Mouse (Mus musculus): ENCODE results near the gene Ppp4c. TPM values are rescaled to one million over a fixed set of nuclear protein-coding genes. Genes with fewer than 3 reads are reported as not detected.
A peak's percentile ranks its signal among the peaks of the same experiment; 100 is the strongest.

Gene Ppp4c
- polyA plus RNA-seq, 1 experiment from 2014 or later, result 232 TPM

- no peak overlapping the region for H3K4me3 ChIP-seq (ENCODE audit: low read length)
- H3K27me3 ChIP-seq (ENCODE audit: control insufficient read depth, insufficient read depth, low read depth, low read length), result peaks cover 15% of the 10 kb centered on the region
- H3K9ac ChIP-seq (ENCODE audit: low read length), result no peak overlapping the region
- H3K9me3 ChIP-seq (ENCODE audit: control insufficient read depth, low read length), result no peaks in the 10 kb centered on the region
- peaks cover 5% of the 10 kb centered on the region; the same call in 1 of the 2 replicates for H3K4me1 ChIP-seq (replicated peaks; ENCODE audit: control insufficient read depth, insufficient read depth, low read length)
- H3K36me3 ChIP-seq (ENCODE audit: control insufficient read depth, insufficient read depth, low read length), result no peaks in the 10 kb centered on the region
- no peak overlapping the region for H3K27ac ChIP-seq (ENCODE audit: low read length)
- peak; percentile 55 for ATAC-seq (ENCODE audit: low read depth)
- H3K4me2 ChIP-seq (ENCODE audit: low read depth, low read length), result no peak overlapping the region
- WGBS, result 21% methylated on average over 7 of the region's 7 CpGs
Observed at GRCm38 (mm10) chr7:126821835-126822511, 29.7 kb upstream of the Ppp4c start.

- H3K4me3 ChIP-seq (ENCODE audit: low read length), result no peak overlapping the region
- H3K4me1 ChIP-seq (replicated peaks; ENCODE audit: control insufficient read depth, insufficient read depth, low read length), result peaks cover 6% of the 10 kb centered on the region; the same call in 1 of the 2 replicates
- no peak overlapping the region for H3K9ac ChIP-seq (ENCODE audit: low read length)
- no peaks in the 10 kb centered on the region for H3K36me3 ChIP-seq (ENCODE audit: control insufficient read depth, insufficient read depth, low read length)
- no peaks in the 10 kb centered on the region for H3K9me3 ChIP-seq (ENCODE audit: control insufficient read depth, low read length)
- no peak for ATAC-seq (ENCODE audit: low read depth)
- H3K27me3 ChIP-seq (ENCODE audit: control insufficient read depth, insufficient read depth, low read depth, low read length), result peaks cover 8% of the 10 kb centered on the region
- no peak overlapping the region for H3K27ac ChIP-seq (ENCODE audit: low read length)
- 29% methylated on average over 1 of the region's 1 CpGs for WGBS
- no peak overlapping the region for H3K4me2 ChIP-seq (ENCODE audit: low read depth, low read length)
Observed at GRCm38 (mm10) chr7:126818818-126819217, 26.5 kb upstream of the Ppp4c start.

- 0 out of 2 replicates have a peak, but pooled peaks cover 2% of the 10 kb centered on the region for H3K4me1 ChIP-seq (replicated peaks; ENCODE audit: control insufficient read depth, insufficient read depth, low read length)
- 65% methylated on average over 7 of the region's 7 CpGs for WGBS
Observed at GRCm38 (mm10) chr7:126817595-126817994, 25.3 kb upstream of the Ppp4c start.

GRCm38 (mm10) chr7:126816494-126816893, 24.2 kb upstream of the Ppp4c start:
- H3K27ac ChIP-seq (ENCODE audit: low read length), result no peak overlapping the region
- H3K4me2 ChIP-seq (ENCODE audit: low read depth, low read length), result no peak overlapping the region
- peak; percentile 56; the same call in 1 of the 2 replicates for ATAC-seq (ENCODE audit: low read depth)
- no peaks in the 10 kb centered on the region for H3K27me3 ChIP-seq (ENCODE audit: control insufficient read depth, insufficient read depth, low read depth, low read length)
- H3K4me3 ChIP-seq (ENCODE audit: low read length), result no peak overlapping the region
- H3K4me1 ChIP-seq (replicated peaks; ENCODE audit: control insufficient read depth, insufficient read depth, low read length), result 0 out of 2 replicates have a peak, but pooled peaks cover 2% of the 10 kb centered on the region
- no peaks in the 10 kb centered on the region for H3K36me3 ChIP-seq (ENCODE audit: control insufficient read depth, insufficient read depth, low read length)
- H3K9me3 ChIP-seq (ENCODE audit: control insufficient read depth, low read length), result no peaks in the 10 kb centered on the region
- H3K9ac ChIP-seq (ENCODE audit: low read length), result no peak overlapping the region
- 66% methylated on average over 8 of the region's 8 CpGs for WGBS

More at GRCm38 (mm10) chr7:126817595-126817994, 25.3 kb upstream of the Ppp4c start:
- Histone ChIP-seq H3K9ac (ENCODE audit: low read length) (no peak overlapping the region), H3K27ac (ENCODE audit: low read length) (no peak overlapping the region), H3K4me2 (ENCODE audit: low read depth, low read length) (no peak overlapping the region), H3K36me3 (ENCODE audit: control insufficient read depth, insufficient read depth, low read length) (no peaks in the 10 kb centered on the region), H3K9me3 (ENCODE audit: control insufficient read depth, low read length) (no peaks in the 10 kb centered on the region), H3K27me3 (ENCODE audit: control insufficient read depth, insufficient read depth, low read depth, low read length) (no peaks in the 10 kb centered on the region; the same call in 1 of the 2 replicates), H3K4me3 (ENCODE audit: low read length) (no peak overlapping the region)
- ATAC-seq (ENCODE audit: low read depth), result no peak

GRCm38 (mm10) chr7:126815726-126816222, 23.5 kb upstream of the Ppp4c start:
- H3K27me3 ChIP-seq (ENCODE audit: control insufficient read depth, insufficient read depth, low read depth, low read length), result no peaks in the 10 kb centered on the region
- H3K9me3 ChIP-seq (ENCODE audit: control insufficient read depth, low read length), result no peaks in the 10 kb centered on the region
- no peak overlapping the region for H3K9ac ChIP-seq (ENCODE audit: low read length)
- no peak overlapping the region for H3K27ac ChIP-seq (ENCODE audit: low read length)
- no peak overlapping the region for H3K4me2 ChIP-seq (ENCODE audit: low read depth, low read length)
- H3K36me3 ChIP-seq (ENCODE audit: control insufficient read depth, insufficient read depth, low read length), result no peaks in the 10 kb centered on the region
- H3K4me3 ChIP-seq (ENCODE audit: low read length), result no peak overlapping the region
- 0 out of 2 replicates have a peak, but pooled peaks cover 2% of the 10 kb centered on the region for H3K4me1 ChIP-seq (replicated peaks; ENCODE audit: control insufficient read depth, insufficient read depth, low read length)
- 50% methylated on average over 8 of the region's 8 CpGs for WGBS
- ATAC-seq (ENCODE audit: low read depth), result no peak

- Histone ChIP-seq H3K27ac (ENCODE audit: low read length) (no peak overlapping the region), H3K4me3 (ENCODE audit: low read length) (no peak overlapping the region; the same call in 1 of the 2 replicates), H3K4me1 (replicated peaks; ENCODE audit: control insufficient read depth, insufficient read depth, low read length) (peaks cover 23% of the 10 kb centered on the region), H3K36me3 (ENCODE audit: control insufficient read depth, insufficient read depth, low read length) (peaks cover 2% of the 10 kb centered on the region; the same call in 1 of the 2 replicates), H3K27me3 (ENCODE audit: control insufficient read depth, insufficient read depth, low read depth, low read length) (no peaks in the 10 kb centered on the region), H3K4me2 (ENCODE audit: low read depth, low read length) (peak overlapping the region; percentile 87), H3K9ac (ENCODE audit: low read length) (no peak overlapping the region; the same call in 1 of the 2 replicates), H3K9me3 (ENCODE audit: control insufficient read depth, low read length) (no peaks in the 10 kb centered on the region)
- 45% methylated on average over 5 of the region's 5 CpGs for WGBS
- no peak for ATAC-seq (ENCODE audit: low read depth)
Observed at GRCm38 (mm10) chr7:126809723-126810369, 17.6 kb upstream of the Ppp4c start.

- peak overlapping the region; percentile 74 for H3K4me3 ChIP-seq (ENCODE audit: low read length)
- peaks cover 22% of the 10 kb centered on the region for H3K4me1 ChIP-seq (replicated peaks; ENCODE audit: control insufficient read depth, insufficient read depth, low read length)
- H3K9ac ChIP-seq (ENCODE audit: low read length), result peak overlapping the region; percentile 83
- under 1% methylated on average over 43 of the region's 43 CpGs for WGBS
- peak overlapping the region; percentile 74 for H3K27ac ChIP-seq (ENCODE audit: low read length)
- H3K4me2 ChIP-seq (ENCODE audit: low read depth, low read length), result peak overlapping the region; percentile 87
- peaks cover 2% of the 10 kb centered on the region; the same call in 1 of the 2 replicates for H3K36me3 ChIP-seq (ENCODE audit: control insufficient read depth, insufficient read depth, low read length)
- H3K9me3 ChIP-seq (ENCODE audit: control insufficient read depth, low read length), result no peaks in the 10 kb centered on the region
- H3K27me3 ChIP-seq (ENCODE audit: control insufficient read depth, insufficient read depth, low read depth, low read length), result no peaks in the 10 kb centered on the region
- peak; percentile 95 for ATAC-seq (ENCODE audit: low read depth)
Observed at GRCm38 (mm10) chr7:126808703-126809455, 16.6 kb upstream of the Ppp4c start.

- Histone ChIP-seq H3K4me2 (ENCODE audit: low read depth, low read length) (peak overlapping the region; percentile 87), H3K4me1 (replicated peaks; ENCODE audit: control insufficient read depth, insufficient read depth, low read length) (peaks cover 21% of the 10 kb centered on the region), H3K9me3 (ENCODE audit: control insufficient read depth, low read length) (no peaks in the 10 kb centered on the region), H3K27ac (ENCODE audit: low read length) (peak overlapping the region; percentile 20; the same call in 1 of the 2 replicates), H3K36me3 (ENCODE audit: control insufficient read depth, insufficient read depth, low read length) (peaks cover 2% of the 10 kb centered on the region; the same call in 1 of the 2 replicates), H3K27me3 (ENCODE audit: control insufficient read depth, insufficient read depth, low read depth, low read length) (no peaks in the 10 kb centered on the region), H3K4me3 (ENCODE audit: low read length) (no peak overlapping the region; the same call in 1 of the 2 replicates), H3K9ac (ENCODE audit: low read length) (peak overlapping the region; percentile 3; the same call in 1 of the 2 replicates)
- ATAC-seq (ENCODE audit: low read depth), result no peak
- WGBS, result 59% methylated on average over 4 of the region's 4 CpGs
Observed at GRCm38 (mm10) chr7:126807405-126807804, 15.1 kb upstream of the Ppp4c start.

Measured in lung, embryonic 16.5 days (tissue).